Mouse (Mus musculus): ENCODE results near the gene Rtn4r. TPM values are rescaled to one million over a fixed set of nuclear protein-coding genes. Genes with fewer than 3 reads are reported as not detected.
"Not testable (repeated sequence)": the region's sequence is repeated elsewhere in the genome, so short reads cannot be mapped to it uniquely, and the experiment has no call there.

Gene Rtn4r
- total RNA-seq, 2 experiments from 2014 or later, result 0.96 TPM; not detected in 1

- no peak for ATAC-seq (replicated peaks; ENCODE audit: low FRiP score, poor library complexity, severe bottlenecking)
Measured at GRCm38 (mm10) chr16:18182766-18183165, 55.3 kb downstream of the Rtn4r start.

GRCm38 (mm10) chr16:18185715-18186449 lies 58.4 kb downstream of the Rtn4r start:
- ATAC-seq (replicated peaks; ENCODE audit: low FRiP score, poor library complexity, severe bottlenecking), result no peak

GRCm38 (mm10) chr16:18186798-18187197 lies 59.4 kb downstream of the Rtn4r start:
- no peak for ATAC-seq (replicated peaks; ENCODE audit: low FRiP score, poor library complexity, severe bottlenecking)

- ATAC-seq (replicated peaks; ENCODE audit: low FRiP score, poor library complexity, severe bottlenecking), result no peak
Measured at GRCm38 (mm10) chr16:18187221-18187620, 59.8 kb downstream of the Rtn4r start.

GRCm38 (mm10) chr16:18191006-18191405 lies 63.6 kb downstream of the Rtn4r start:
- ATAC-seq (replicated peaks; ENCODE audit: low FRiP score, poor library complexity, severe bottlenecking), result no peak

- 0 out of 2 replicates have a peak, but pooled peaks have one; percentile 9 for ATAC-seq (replicated peaks; ENCODE audit: low FRiP score, poor library complexity, severe bottlenecking)
Measured at GRCm38 (mm10) chr16:18194208-18194985, 67.0 kb downstream of the Rtn4r start.

- ATAC-seq (replicated peaks; ENCODE audit: low FRiP score, poor library complexity, severe bottlenecking), result no peak
Measured at GRCm38 (mm10) chr16:18195068-18195467, 67.6 kb downstream of the Rtn4r start.

- not testable (repeated sequence) for ATAC-seq (replicated peaks; ENCODE audit: low FRiP score, poor library complexity, severe bottlenecking)
Measured at GRCm38 (mm10) chr16:18195561-18195960, 68.1 kb downstream of the Rtn4r start.

- ATAC-seq (replicated peaks; ENCODE audit: low FRiP score, poor library complexity, severe bottlenecking), result no peak
Measured at GRCm38 (mm10) chr16:18197881-18198280, 70.4 kb downstream of the Rtn4r start.

- ATAC-seq (replicated peaks; ENCODE audit: low FRiP score, poor library complexity, severe bottlenecking), result no peak
Measured at GRCm38 (mm10) chr16:18198365-18199098, 71.1 kb downstream of the Rtn4r start.

GRCm38 (mm10) chr16:18200062-18200461 lies 72.6 kb downstream of the Rtn4r start:
- no peak for ATAC-seq (replicated peaks; ENCODE audit: low FRiP score, poor library complexity, severe bottlenecking)

- ATAC-seq (replicated peaks; ENCODE audit: low FRiP score, poor library complexity, severe bottlenecking), result no peak
Measured at GRCm38 (mm10) chr16:18201620-18202019, 74.2 kb downstream of the Rtn4r start.

Other genes with a start within 250 kb of the Rtn4r start
- 1.0 TPM in 1 of 2 replicates, not detected in the other for gene Gm20518, start 236.0 kb upstream of the Rtn4r start, total RNA-seq (2015; ENCODE audit: low replicate concordance)
- 0.68 TPM in 1 of 2 replicates, not detected in the other for gene Gm20518, start 236.0 kb upstream of the Rtn4r start, total RNA-seq (2017; ENCODE audit: low replicate concordance)
- not detected in 2 replicates for gene Tssk1, start 233.4 kb upstream of the Rtn4r start, total RNA-seq (2015; ENCODE audit: low replicate concordance)
- not detected in 2 replicates for gene Tssk1, start 233.4 kb upstream of the Rtn4r start, total RNA-seq (2017; ENCODE audit: low replicate concordance)
- 2.1 and 26.1 TPM in 2 replicates for gene Dgcr2, start 229.1 kb upstream of the Rtn4r start, total RNA-seq (2015; ENCODE audit: low replicate concordance)
- 11.6 and 13.8 TPM in 2 replicates for gene Dgcr2, start 229.1 kb upstream of the Rtn4r start, total RNA-seq (2017; ENCODE audit: low replicate concordance)
- not detected in 2 replicates for gene Tssk2, start 229.0 kb upstream of the Rtn4r start, total RNA-seq (2015; ENCODE audit: low replicate concordance)
- gene Tssk2, start 229.0 kb upstream of the Rtn4r start, total RNA-seq (2017; ENCODE audit: low replicate concordance), result not detected in 2 replicates
- gene Ess2, start 216.3 kb upstream of the Rtn4r start, total RNA-seq (2015; ENCODE audit: low replicate concordance), result 1.7 TPM in 1 of 2 replicates, not detected in the other
- gene Ess2, start 216.3 kb upstream of the Rtn4r start, total RNA-seq (2017; ENCODE audit: low replicate concordance), result 6.0 and 8.4 TPM in 2 replicates
- not detected in 2 replicates for gene Gsc2, start 212.6 kb upstream of the Rtn4r start, total RNA-seq (2015; ENCODE audit: low replicate concordance)
- not detected in 2 replicates for gene Gsc2, start 212.6 kb upstream of the Rtn4r start, total RNA-seq (2017; ENCODE audit: low replicate concordance)
- 5.4 and 6.9 TPM in 2 replicates for gene Slc25a1, start 199.4 kb upstream of the Rtn4r start, total RNA-seq (2015; ENCODE audit: low replicate concordance)
- 8.6 and 13.7 TPM in 2 replicates for gene Slc25a1, start 199.4 kb upstream of the Rtn4r start, total RNA-seq (2017; ENCODE audit: low replicate concordance)
- not detected in 2 replicates for gene Vpreb2, start 147.2 kb upstream of the Rtn4r start, total RNA-seq (2015; ENCODE audit: low replicate concordance)
- gene Vpreb2, start 147.2 kb upstream of the Rtn4r start, total RNA-seq (2017; ENCODE audit: low replicate concordance), result not detected in 2 replicates
- 0.96 and 7.9 TPM in 2 replicates for gene Dgcr6, start 74.8 kb upstream of the Rtn4r start, total RNA-seq (2015; ENCODE audit: low replicate concordance)
- 1.6 and 6.6 TPM in 2 replicates for gene Dgcr6, start 74.8 kb upstream of the Rtn4r start, total RNA-seq (2017; ENCODE audit: low replicate concordance)
- gene Prodh, start 37.4 kb upstream of the Rtn4r start, total RNA-seq (2015; ENCODE audit: low replicate concordance), result 3.3 and 6.3 TPM in 2 replicates
- gene Prodh, start 37.4 kb upstream of the Rtn4r start, total RNA-seq (2017; ENCODE audit: low replicate concordance), result 4.7 and 7.4 TPM in 2 replicates
- not detected in 2 replicates for gene Ccdc188, start 90.2 kb downstream of the Rtn4r start, total RNA-seq (2015; ENCODE audit: low replicate concordance)
- gene Ccdc188, start 90.2 kb downstream of the Rtn4r start, total RNA-seq (2017; ENCODE audit: low replicate concordance), result not detected in 2 replicates
- 1.5 and 3.1 TPM in 2 replicates for gene Zdhhc8, start 107.5 kb downstream of the Rtn4r start, total RNA-seq (2015; ENCODE audit: low replicate concordance)
- 0.26 and 0.56 TPM in 2 replicates for gene Zdhhc8, start 107.5 kb downstream of the Rtn4r start, total RNA-seq (2017; ENCODE audit: low replicate concordance)
- 20.9 and 48.0 TPM in 2 replicates for gene Trmt2a, start 121.0 kb downstream of the Rtn4r start, total RNA-seq (2015; ENCODE audit: low replicate concordance)
- 16.4 and 19.1 TPM in 2 replicates for gene Trmt2a, start 121.0 kb downstream of the Rtn4r start, total RNA-seq (2017; ENCODE audit: low replicate concordance)
- 74.6 and 96.3 TPM in 2 replicates for gene Ranbp1, start 121.1 kb downstream of the Rtn4r start, total RNA-seq (2015; ENCODE audit: low replicate concordance)
- gene Ranbp1, start 121.1 kb downstream of the Rtn4r start, total RNA-seq (2017; ENCODE audit: low replicate concordance), result 83.7 and 90.7 TPM in 2 replicates
- gene Gm49776, start 130.7 kb downstream of the Rtn4r start, total RNA-seq (2015; ENCODE audit: low replicate concordance), result not detected in 2 replicates
- not detected in 2 replicates for gene Gm49776, start 130.7 kb downstream of the Rtn4r start, total RNA-seq (2017; ENCODE audit: low replicate concordance)
- gene Dgcr8, start 161.6 kb downstream of the Rtn4r start, total RNA-seq (2015; ENCODE audit: low replicate concordance), result 16.3 and 30.2 TPM in 2 replicates
- 38.3 and 46.7 TPM in 2 replicates for gene Dgcr8, start 161.6 kb downstream of the Rtn4r start, total RNA-seq (2017; ENCODE audit: low replicate concordance)
- gene Tango2, start 220.5 kb downstream of the Rtn4r start, total RNA-seq (2015; ENCODE audit: low replicate concordance), result 8.8 and 26.9 TPM in 2 replicates
- 8.8 and 12.1 TPM in 2 replicates for gene Tango2, start 220.5 kb downstream of the Rtn4r start, total RNA-seq (2017; ENCODE audit: low replicate concordance)
- gene Arvcf, start 220.5 kb downstream of the Rtn4r start, total RNA-seq (2015; ENCODE audit: low replicate concordance), result 1.5 and 2.7 TPM in 2 replicates
- gene Arvcf, start 220.5 kb downstream of the Rtn4r start, total RNA-seq (2017; ENCODE audit: low replicate concordance), result 8.7 TPM in 1 of 2 replicates, not detected in the other

All from erythroblast, adult 5-6 weeks (primary cell).